Mouse (Mus musculus): Measurements from ENCODE around the gene Pja2.
A peak's percentile ranks its signal among the peaks of the same experiment; 100 is the strongest.
"Not testable (repeated sequence)": the region's sequence is repeated elsewhere in the genome, so short reads cannot be mapped to it uniquely, and the experiment has no call there.

Pja2 gene

DNA sequence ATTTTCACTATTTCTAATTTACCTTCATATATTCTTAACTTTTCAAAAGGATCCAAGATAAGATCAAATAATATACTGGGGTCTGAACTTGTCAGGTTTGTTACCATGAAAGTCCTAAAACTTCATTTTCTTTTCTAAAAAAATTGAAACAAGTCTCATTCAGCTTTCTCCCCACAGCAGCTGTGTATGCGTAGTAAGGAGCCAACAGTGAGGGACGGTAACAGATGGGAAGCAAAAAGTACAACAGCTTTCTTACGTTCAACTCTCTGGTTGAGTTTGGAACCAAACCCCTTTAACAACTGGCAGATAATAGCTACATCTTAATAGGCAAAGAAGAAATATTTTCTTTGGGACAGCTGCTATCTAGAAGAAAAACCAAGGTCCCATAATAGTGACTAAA is 50.3 kb downstream of the Pja2 start:
- DNase-seq (ENCODE audit: low read depth, low spot score): not testable (repeated sequence)

DNA sequence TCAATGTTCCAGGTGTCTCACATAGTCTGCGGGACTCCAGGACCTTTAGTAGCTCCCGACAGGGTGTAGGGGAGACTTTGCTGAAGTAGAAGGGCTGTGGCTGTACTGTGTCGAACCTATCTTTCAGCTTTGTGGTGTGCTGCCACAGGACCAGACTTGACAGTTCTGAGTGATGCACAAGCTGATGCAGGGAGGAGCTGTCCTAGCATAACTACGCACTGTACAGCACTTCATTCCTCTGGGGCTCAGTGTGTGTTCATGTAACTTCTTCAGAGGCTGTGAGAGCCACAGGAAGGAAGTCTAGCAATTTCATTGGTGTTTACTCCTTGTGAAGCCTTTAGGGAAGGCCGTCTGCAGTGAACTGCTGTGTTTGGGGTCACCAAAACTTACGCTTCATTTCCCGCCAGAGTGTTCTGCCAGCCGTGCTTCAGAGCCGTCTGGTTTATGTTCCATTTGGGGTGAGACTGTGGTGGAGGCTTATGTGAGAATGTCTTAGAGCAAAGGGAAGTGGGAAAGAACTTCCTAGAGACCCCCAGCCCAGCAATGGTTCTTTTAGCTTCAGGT is 54.0 kb downstream of the Pja2 start:
- DNase-seq (ENCODE audit: low read depth, low spot score): no peak

GRCm38 (mm10) chr17:64276666-64277065 is 55.0 kb downstream of the Pja2 start:
- DNase-seq (ENCODE audit: low read depth, low spot score): no peak

GRCm38 (mm10) chr17:64275188-64275587 is 56.5 kb downstream of the Pja2 start:
- DNase-seq (ENCODE audit: low read depth, low spot score): no peak

GRCm38 (mm10) chr17:64274341-64275105 is 57.2 kb downstream of the Pja2 start:
- DNase-seq (ENCODE audit: low read depth, low spot score): no peak

DNA sequence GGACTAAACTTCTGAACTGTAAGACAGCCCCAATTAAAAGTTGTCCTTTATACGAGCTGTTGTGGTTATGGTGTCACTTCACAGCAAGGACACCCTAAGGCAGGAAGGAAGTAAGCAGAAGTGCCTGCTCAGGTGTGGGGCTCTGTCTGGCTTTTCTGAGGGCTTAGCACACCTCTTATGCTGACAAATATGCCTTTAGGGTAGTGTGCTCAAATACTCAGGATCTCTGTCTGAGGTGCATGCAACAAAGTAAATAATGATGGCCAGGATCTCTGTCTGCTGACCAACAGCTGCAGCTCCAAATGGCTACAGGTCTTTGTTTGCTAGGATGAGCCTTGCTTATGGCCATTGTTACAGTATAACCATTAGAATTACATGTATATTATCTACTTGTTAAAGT is 71.1 kb downstream of the Pja2 start:
- DNase-seq (ENCODE audit: low read depth, low spot score): no peak

DNA sequence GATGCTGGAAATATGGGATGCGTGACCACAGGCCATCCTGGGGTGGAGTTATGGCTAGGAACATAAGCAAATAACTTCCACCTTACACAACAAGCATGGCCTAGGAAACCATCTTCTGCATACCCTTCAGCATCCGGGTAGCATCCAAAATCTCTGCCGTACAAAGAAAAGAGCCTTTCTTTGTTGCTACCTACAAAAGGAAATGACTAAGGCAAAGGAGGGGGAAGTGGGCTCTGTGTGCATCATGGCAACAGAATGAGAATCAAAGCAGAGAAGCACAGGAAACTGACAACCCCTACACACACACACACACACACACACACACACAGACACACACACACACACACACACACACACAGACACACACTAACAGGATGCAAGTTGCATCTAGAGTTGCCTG is 83.5 kb downstream of the Pja2 start:
- no peak for DNase-seq (ENCODE audit: low read depth, low spot score)

- DNase-seq (ENCODE audit: low read depth, low spot score): no peak
Observed at GRCm38 (mm10) chr17:64242898-64243297, 88.8 kb downstream of the Pja2 start.

GRCm38 (mm10) chr17:64242310-64242859 is 89.3 kb downstream of the Pja2 start:
- peak; percentile 31 for DNase-seq (ENCODE audit: low read depth, low spot score)

- no peak for DNase-seq (ENCODE audit: low read depth, low spot score)
Observed at GRCm38 (mm10) chr17:64241544-64242292, 90.0 kb downstream of the Pja2 start.

DNA sequence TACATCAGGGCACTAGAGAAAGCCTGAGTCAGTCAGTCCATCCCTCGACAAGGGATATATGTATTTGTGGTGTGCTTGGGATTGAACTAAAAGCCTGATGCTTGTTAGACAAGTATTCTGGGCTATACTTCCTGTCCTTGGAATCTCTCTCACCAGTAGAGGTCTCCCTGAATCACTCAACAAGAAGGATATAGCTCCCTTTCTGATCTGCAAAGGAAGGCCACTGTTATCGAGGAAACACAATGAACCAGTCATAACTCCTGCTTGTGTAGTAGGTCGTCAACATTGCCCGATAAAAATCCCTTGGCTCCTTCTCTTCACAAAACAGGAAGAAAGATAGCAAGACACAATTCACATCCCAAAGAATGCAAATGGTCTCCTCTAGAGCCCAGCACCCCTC is 99.6 kb downstream of the Pja2 start:
- no peak for DNase-seq (ENCODE audit: low read depth, low spot score)

DNA sequence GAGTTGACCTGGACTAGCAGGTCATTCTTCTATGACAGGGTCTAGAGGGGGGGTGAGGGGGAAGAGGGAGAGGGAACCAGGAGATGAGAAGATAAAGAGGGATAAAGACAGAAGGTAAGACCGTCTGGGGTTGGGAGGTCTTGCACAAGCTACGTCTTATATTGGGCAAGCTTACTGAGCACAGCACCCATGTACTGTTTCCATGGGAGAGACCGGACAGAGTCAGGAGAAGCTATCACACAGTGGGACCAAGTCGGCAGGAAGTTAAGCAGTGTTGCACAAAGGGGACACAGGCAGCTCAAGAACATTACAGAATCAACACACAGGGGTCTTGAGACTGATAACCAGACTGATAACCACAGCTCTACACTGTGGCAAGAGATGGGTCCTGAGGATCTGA is 100.1 kb downstream of the Pja2 start:
- not testable (repeated sequence) for DNase-seq (ENCODE audit: low read depth, low spot score)

DNA sequence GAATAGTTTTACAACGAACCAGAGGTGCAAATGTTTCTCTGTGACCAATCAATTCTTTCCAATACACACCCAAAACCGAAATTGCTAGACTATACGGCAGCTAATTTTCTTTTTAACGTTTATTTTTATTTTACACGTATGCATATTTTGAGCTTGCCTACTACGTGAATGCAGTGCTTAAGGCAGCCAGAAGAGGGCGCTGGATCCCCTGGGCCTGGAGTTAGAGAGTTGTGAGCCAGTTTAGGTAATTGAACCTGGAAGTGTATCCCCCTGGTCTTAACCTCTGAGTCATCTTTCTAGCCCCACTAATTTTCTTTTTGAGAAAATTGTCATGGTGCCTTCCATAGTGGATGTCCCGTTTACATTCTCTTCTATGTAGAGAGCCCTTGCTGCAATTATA is 100.5 kb downstream of the Pja2 start:
- DNase-seq (ENCODE audit: low read depth, low spot score): no peak
